Mouse (Mus musculus): ENCODE results near the gene Zfp729b. TPM values are rescaled to one million over a fixed set of nuclear protein-coding genes. Genes with fewer than 3 reads are reported as not detected.

Gene Zfp729b
- 1.2 TPM for polyA plus RNA-seq (2015; fragmentation: Illumina TruSeq; extraction: RNeasy Lipid Tissue Mini Kit (QIAGEN cat#74804); ENCODE audit: insufficient read depth, low read depth, low replicate concordance)

DNA sequence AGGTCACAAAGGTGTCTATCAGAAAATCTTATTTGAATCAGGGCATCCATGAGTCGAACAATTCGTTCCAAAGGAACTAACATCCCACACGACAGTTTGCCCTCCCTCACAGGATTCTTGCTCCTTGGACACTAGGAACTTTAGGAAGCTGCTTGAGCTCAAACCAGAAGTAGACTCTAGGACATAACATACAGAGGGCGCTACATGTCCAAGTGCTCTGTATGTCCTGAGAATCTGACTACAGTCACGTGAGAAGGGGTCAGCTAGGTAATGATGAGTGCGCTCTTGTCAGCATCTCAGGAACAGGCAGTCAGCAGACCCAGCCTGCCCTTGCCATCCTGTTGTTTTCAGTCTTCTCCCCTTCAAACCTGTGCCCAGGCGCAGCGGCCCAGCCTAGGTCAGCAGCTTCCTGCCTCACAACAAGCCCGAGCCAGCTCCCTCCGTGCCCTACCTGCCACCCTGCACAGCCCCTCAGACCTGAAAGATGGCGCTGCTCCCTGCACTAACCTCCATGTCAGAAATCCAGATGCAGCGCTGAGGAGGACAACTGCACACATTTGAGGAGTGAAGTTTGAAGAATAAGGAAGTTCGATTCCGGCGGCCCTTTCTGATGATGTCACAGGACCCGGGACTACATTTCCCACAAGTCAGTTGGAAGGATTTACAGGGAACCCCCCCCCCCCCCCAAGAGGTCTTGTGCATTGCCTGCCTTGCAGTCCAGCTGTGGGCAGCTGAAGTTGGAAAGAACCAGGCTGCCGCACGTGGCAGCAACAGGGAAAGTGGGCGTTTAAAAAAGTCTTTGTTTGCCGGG lies at the start of gene Zfp729b:
Zfp729b (minus strand) TSS at position 642 of the 811 bp plus-strand sequence.

DNA sequence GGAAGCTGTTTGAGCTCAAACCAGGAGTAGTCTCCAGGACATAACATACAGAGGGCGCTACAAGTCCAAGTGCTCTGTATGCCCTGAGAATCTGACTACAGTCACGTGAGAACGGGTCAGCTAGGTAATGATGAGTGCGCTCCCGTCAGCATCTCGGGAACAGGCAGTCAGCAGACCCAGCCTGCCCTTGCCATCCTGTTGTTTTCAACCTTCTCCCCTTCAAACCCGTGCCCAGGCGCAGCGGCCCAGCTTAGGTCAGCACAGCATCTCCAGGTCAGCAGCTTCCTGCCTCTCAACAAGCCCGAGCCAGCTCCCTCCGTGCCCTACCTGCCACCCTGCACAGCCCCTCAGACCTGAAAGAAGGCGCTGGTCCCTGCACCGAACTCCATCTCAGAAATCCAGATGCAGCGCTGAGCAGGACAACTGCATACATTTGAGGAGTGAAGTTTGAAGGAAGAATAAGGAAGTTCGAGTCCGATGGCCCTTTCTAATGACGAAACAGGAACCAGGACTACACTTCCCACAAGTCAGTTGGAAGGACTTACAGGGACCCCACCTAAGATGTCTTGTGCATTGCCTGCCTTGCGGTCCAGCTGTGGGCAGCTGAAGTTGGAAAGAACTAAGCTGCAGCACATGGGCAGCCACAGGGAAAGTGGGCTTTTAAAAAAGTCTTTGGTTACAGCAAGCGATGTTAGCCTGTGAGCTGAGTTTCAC lies 27.9 kb upstream of the Zfp729b start, which contains the start of the genes Gm49345 and Zfp729a:
Gm49345 (minus strand) TSS at position 476 of the 714 bp plus-strand sequence.
Zfp729a (minus strand) TSS at position 498 of the 714 bp plus-strand sequence.

DNA sequence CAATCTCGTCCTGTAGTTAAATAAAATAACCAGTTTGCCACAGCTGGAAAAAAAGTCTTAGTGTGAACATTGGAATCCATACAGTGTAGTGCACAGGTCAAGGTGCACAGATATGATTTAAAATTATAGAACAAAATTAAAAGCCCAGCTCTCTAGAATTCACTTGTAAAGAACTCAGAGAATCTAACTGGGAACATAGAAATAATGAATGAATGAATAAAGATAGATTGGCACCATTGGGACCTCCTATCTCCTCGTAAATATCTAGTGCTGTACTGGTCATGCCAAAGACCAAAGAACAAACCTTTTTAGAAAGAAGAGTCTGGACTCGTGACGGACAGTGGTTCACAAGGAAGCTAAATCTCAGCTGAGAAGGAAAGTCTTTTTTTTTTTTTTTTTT lies 55.8 kb downstream of the Zfp729b start, which contains the start of gene Zfp748:
Zfp748 (minus strand) TSS at position 101 of the 400 bp plus-strand sequence.

Other genes starting within 250 kb of the Zfp729b start
- gene Gm28044, start 249.2 kb downstream of the Zfp729b start, polyA plus RNA-seq (2015; fragmentation: Illumina TruSeq; extraction: RNeasy Lipid Tissue Mini Kit (QIAGEN cat#74804); ENCODE audit: insufficient read depth, low read depth, low replicate concordance) = not detected
- 0.57 TPM for gene Zfp953, start 249.1 kb downstream of the Zfp729b start, polyA plus RNA-seq (2015; fragmentation: Illumina TruSeq; extraction: RNeasy Lipid Tissue Mini Kit (QIAGEN cat#74804); ENCODE audit: insufficient read depth, low read depth, low replicate concordance)
- not detected for gene Gm28041, start 234.0 kb downstream of the Zfp729b start, polyA plus RNA-seq (2015; fragmentation: Illumina TruSeq; extraction: RNeasy Lipid Tissue Mini Kit (QIAGEN cat#74804); ENCODE audit: insufficient read depth, low read depth, low replicate concordance)
- gene Zfp456, start 233.9 kb downstream of the Zfp729b start, polyA plus RNA-seq (2015; fragmentation: Illumina TruSeq; extraction: RNeasy Lipid Tissue Mini Kit (QIAGEN cat#74804); ENCODE audit: insufficient read depth, low read depth, low replicate concordance) = 0.63 TPM
- 2.0 TPM for gene Zfp429, start 209.9 kb downstream of the Zfp729b start, polyA plus RNA-seq (2015; fragmentation: Illumina TruSeq; extraction: RNeasy Lipid Tissue Mini Kit (QIAGEN cat#74804); ENCODE audit: insufficient read depth, low read depth, low replicate concordance)
- 0.65 TPM for gene Zfp459, start 188.3 kb downstream of the Zfp729b start, polyA plus RNA-seq (2015; fragmentation: Illumina TruSeq; extraction: RNeasy Lipid Tissue Mini Kit (QIAGEN cat#74804); ENCODE audit: insufficient read depth, low read depth, low replicate concordance)
- 2.3 TPM for gene Zfp874a, start 158.1 kb downstream of the Zfp729b start, polyA plus RNA-seq (2015; fragmentation: Illumina TruSeq; extraction: RNeasy Lipid Tissue Mini Kit (QIAGEN cat#74804); ENCODE audit: insufficient read depth, low read depth, low replicate concordance)
- 2.8 TPM for gene Zfp874b, start 125.4 kb downstream of the Zfp729b start, polyA plus RNA-seq (2015; fragmentation: Illumina TruSeq; extraction: RNeasy Lipid Tissue Mini Kit (QIAGEN cat#74804); ENCODE audit: insufficient read depth, low read depth, low replicate concordance)
- 0.70 TPM for gene Zfp58, start 109.2 kb downstream of the Zfp729b start, polyA plus RNA-seq (2015; fragmentation: Illumina TruSeq; extraction: RNeasy Lipid Tissue Mini Kit (QIAGEN cat#74804); ENCODE audit: insufficient read depth, low read depth, low replicate concordance)
- 1.00 TPM for gene Gm26965, start 83.6 kb downstream of the Zfp729b start, polyA plus RNA-seq (2015; fragmentation: Illumina TruSeq; extraction: RNeasy Lipid Tissue Mini Kit (QIAGEN cat#74804); ENCODE audit: insufficient read depth, low read depth, low replicate concordance)
- gene Zfp87, start 83.5 kb downstream of the Zfp729b start, polyA plus RNA-seq (2015; fragmentation: Illumina TruSeq; extraction: RNeasy Lipid Tissue Mini Kit (QIAGEN cat#74804); ENCODE audit: insufficient read depth, low read depth, low replicate concordance) = 5.5 TPM
- 1.2 TPM for gene Zfp748, start 55.9 kb downstream of the Zfp729b start, polyA plus RNA-seq (2015; fragmentation: Illumina TruSeq; extraction: RNeasy Lipid Tissue Mini Kit (QIAGEN cat#74804); ENCODE audit: insufficient read depth, low read depth, low replicate concordance)
- gene Gm49345, start 28.1 kb upstream of the Zfp729b start, polyA plus RNA-seq (2015; fragmentation: Illumina TruSeq; extraction: RNeasy Lipid Tissue Mini Kit (QIAGEN cat#74804); ENCODE audit: insufficient read depth, low read depth, low replicate concordance) = not detected
- gene Zfp729a, start 28.1 kb upstream of the Zfp729b start, polyA plus RNA-seq (2015; fragmentation: Illumina TruSeq; extraction: RNeasy Lipid Tissue Mini Kit (QIAGEN cat#74804); ENCODE audit: insufficient read depth, low read depth, low replicate concordance) = 2.4 TPM
- gene Zfp738, start 77.4 kb upstream of the Zfp729b start, polyA plus RNA-seq (2015; fragmentation: Illumina TruSeq; extraction: RNeasy Lipid Tissue Mini Kit (QIAGEN cat#74804); ENCODE audit: insufficient read depth, low read depth, low replicate concordance) = 1.5 TPM
- 2.1 TPM for gene Zfp65, start 119.5 kb upstream of the Zfp729b start, polyA plus RNA-seq (2015; fragmentation: Illumina TruSeq; extraction: RNeasy Lipid Tissue Mini Kit (QIAGEN cat#74804); ENCODE audit: insufficient read depth, low read depth, low replicate concordance)
- gene Zfp85, start 145.5 kb upstream of the Zfp729b start, polyA plus RNA-seq (2015; fragmentation: Illumina TruSeq; extraction: RNeasy Lipid Tissue Mini Kit (QIAGEN cat#74804); ENCODE audit: insufficient read depth, low read depth, low replicate concordance) = 1.5 TPM
- gene Zfp493, start 170.0 kb upstream of the Zfp729b start, polyA plus RNA-seq (2015; fragmentation: Illumina TruSeq; extraction: RNeasy Lipid Tissue Mini Kit (QIAGEN cat#74804); ENCODE audit: insufficient read depth, low read depth, low replicate concordance) = not detected
- gene Zfp273, start 204.0 kb upstream of the Zfp729b start, polyA plus RNA-seq (2015; fragmentation: Illumina TruSeq; extraction: RNeasy Lipid Tissue Mini Kit (QIAGEN cat#74804); ENCODE audit: insufficient read depth, low read depth, low replicate concordance) = 1.00 TPM
- gene Gm10037, start 221.4 kb upstream of the Zfp729b start, polyA plus RNA-seq (2015; fragmentation: Illumina TruSeq; extraction: RNeasy Lipid Tissue Mini Kit (QIAGEN cat#74804); ENCODE audit: insufficient read depth, low read depth, low replicate concordance) = not detected

All from pancreas, adult 10 weeks (tissue).